Mouse (Mus musculus): ENCODE data around the gene Gm13696. TPM values are rescaled to one million over a fixed set of nuclear protein-coding genes. Genes with fewer than 3 reads are reported as not detected.

Gene Gm13696
- 2.3 TPM for total RNA-seq (2023)

DNA sequence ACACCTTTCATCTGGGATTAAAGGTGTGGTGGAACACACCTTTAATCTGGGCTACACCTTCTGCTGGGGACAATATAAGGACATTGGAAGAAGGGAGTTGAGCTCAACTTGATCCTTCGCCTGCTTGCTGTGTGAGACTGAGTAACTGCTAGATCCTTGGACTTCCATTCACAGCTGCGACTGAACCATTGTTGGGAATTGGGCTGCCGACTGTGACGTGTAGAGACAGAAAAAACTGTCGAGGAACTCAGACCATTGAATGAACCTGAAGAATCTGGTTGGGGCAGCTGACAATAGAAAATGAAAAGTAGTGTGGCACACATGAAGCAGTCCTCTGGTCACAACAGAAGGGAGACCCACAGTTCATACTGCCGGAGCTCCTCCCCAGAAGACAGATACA is at the start of gene Gm13696:
Gm13696 (plus strand) TSS at position 301 of the 400 bp plus-strand sequence.

DNA sequence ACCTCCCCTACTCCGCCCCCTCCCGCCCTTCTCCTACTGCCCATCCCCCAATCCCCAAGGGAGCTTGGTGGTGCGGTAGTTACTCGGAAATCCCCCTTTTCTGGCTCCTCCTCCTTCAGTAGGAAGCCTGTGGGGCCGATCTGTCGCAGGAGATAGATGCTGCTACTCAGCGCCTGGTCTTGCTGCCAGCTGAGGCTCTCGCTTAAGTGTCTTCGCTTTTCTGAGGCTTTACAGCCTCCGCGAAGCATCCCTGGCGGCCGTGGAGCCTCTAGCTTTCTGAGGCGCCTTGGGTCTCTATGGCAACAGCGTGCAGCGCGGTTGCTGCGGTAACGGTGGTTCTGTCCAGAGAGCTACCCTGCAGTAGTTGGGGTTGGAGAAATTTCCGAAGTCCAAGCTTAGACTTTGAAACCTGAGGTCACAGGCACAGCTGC is 32.0 kb upstream of the Gm13696 start, which contains the start of gene Zswim2:
Zswim2 (minus strand) TSS at position 298 of the 431 bp plus-strand sequence.

DNA sequence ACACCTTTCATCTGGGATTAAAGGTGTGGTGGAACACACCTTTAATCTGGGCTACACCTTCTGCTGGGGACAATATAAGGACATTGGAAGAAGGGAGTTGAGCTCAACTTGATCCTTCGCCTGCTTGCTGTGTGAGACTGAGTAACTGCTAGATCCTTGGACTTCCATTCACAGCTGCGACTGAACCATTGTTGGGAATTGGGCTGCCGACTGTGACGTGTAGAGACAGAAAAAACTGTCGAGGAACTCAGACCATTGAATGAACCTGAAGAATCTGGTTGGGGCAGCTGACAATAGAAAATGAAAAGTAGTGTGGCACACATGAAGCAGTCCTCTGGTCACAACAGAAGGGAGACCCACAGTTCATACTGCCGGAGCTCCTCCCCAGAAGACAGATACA is 17.5 kb upstream of the Gm13696 start, which contains the start of gene Gm13698:
Gm13698 (plus strand) TSS at position 301 of the 400 bp plus-strand sequence.

DNA sequence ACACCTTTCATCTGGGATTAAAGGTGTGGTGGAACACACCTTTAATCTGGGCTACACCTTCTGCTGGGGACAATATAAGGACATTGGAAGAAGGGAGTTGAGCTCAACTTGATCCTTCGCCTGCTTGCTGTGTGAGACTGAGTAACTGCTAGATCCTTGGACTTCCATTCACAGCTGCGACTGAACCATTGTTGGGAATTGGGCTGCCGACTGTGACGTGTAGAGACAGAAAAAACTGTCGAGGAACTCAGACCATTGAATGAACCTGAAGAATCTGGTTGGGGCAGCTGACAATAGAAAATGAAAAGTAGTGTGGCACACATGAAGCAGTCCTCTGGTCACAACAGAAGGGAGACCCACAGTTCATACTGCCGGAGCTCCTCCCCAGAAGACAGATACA is 11.7 kb upstream of the Gm13696 start, which contains the start of gene Gm13693:
Gm13693 (plus strand) TSS at position 301 of the 400 bp plus-strand sequence.

DNA sequence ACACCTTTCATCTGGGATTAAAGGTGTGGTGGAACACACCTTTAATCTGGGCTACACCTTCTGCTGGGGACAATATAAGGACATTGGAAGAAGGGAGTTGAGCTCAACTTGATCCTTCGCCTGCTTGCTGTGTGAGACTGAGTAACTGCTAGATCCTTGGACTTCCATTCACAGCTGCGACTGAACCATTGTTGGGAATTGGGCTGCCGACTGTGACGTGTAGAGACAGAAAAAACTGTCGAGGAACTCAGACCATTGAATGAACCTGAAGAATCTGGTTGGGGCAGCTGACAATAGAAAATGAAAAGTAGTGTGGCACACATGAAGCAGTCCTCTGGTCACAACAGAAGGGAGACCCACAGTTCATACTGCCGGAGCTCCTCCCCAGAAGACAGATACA is 5.9 kb upstream of the Gm13696 start, which contains the start of gene Gm13695:
Gm13695 (plus strand) TSS at position 301 of the 400 bp plus-strand sequence.

DNA sequence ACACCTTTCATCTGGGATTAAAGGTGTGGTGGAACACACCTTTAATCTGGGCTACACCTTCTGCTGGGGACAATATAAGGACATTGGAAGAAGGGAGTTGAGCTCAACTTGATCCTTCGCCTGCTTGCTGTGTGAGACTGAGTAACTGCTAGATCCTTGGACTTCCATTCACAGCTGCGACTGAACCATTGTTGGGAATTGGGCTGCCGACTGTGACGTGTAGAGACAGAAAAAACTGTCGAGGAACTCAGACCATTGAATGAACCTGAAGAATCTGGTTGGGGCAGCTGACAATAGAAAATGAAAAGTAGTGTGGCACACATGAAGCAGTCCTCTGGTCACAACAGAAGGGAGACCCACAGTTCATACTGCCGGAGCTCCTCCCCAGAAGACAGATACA is 5.7 kb downstream of the Gm13696 start, which contains the start of gene Gm13694:
Gm13694 (plus strand) TSS at position 301 of the 400 bp plus-strand sequence.

DNA sequence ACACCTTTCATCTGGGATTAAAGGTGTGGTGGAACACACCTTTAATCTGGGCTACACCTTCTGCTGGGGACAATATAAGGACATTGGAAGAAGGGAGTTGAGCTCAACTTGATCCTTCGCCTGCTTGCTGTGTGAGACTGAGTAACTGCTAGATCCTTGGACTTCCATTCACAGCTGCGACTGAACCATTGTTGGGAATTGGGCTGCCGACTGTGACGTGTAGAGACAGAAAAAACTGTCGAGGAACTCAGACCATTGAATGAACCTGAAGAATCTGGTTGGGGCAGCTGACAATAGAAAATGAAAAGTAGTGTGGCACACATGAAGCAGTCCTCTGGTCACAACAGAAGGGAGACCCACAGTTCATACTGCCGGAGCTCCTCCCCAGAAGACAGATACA is 11.5 kb downstream of the Gm13696 start, which contains the start of gene Gm13697:
Gm13697 (plus strand) TSS at position 301 of the 400 bp plus-strand sequence.

DNA sequence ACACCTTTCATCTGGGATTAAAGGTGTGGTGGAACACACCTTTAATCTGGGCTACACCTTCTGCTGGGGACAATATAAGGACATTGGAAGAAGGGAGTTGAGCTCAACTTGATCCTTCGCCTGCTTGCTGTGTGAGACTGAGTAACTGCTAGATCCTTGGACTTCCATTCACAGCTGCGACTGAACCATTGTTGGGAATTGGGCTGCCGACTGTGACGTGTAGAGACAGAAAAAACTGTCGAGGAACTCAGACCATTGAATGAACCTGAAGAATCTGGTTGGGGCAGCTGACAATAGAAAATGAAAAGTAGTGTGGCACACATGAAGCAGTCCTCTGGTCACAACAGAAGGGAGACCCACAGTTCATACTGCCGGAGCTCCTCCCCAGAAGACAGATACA is 17.3 kb downstream of the Gm13696 start, which contains the start of gene Gm13691:
Gm13691 (plus strand) TSS at position 301 of the 400 bp plus-strand sequence.

Other genes starting within 250 kb of the Gm13696 start
- 32.8 TPM for gene Itgav, start 248.7 kb upstream of the Gm13696 start, total RNA-seq (2023)
- 0.82 TPM for gene Fam171b, start 160.5 kb upstream of the Gm13696 start, total RNA-seq (2023)
- gene Zswim2, start 31.9 kb upstream of the Gm13696 start, total RNA-seq (2023): not detected
- 2.3 TPM for gene Gm13698, start 17.4 kb upstream of the Gm13696 start, total RNA-seq (2023)
- 2.3 TPM for gene Gm13693, start 11.6 kb upstream of the Gm13696 start, total RNA-seq (2023)
- gene Gm13695, start 5.8 kb upstream of the Gm13696 start, total RNA-seq (2023): not detected
- gene Gm13694, start 5.8 kb downstream of the Gm13696 start, total RNA-seq (2023): 2.3 TPM
- gene Gm13697, start 11.6 kb downstream of the Gm13696 start, total RNA-seq (2023): 2.3 TPM
- 2.3 TPM for gene Gm13691, start 17.4 kb downstream of the Gm13696 start, total RNA-seq (2023)

Data from CD4-positive naive resting alpha-beta T cell, adult 76 days (primary cell).